Mouse (Mus musculus): ENCODE data around the gene Slc2a6. TPM values are rescaled to one million over a fixed set of nuclear protein-coding genes. Genes with fewer than 3 reads are reported as not detected.

The Slc2a6 gene
- polyA plus RNA-seq, 1 experiment from 2014 or later, result 0.49 TPM

- Histone ChIP-seq H3K27me3 (ENCODE audit: insufficient read depth, low read length) (no peaks in the 10 kb centered on the region), H3K4me1 (replicated peaks; ENCODE audit: insufficient read depth, low read length) (no peaks in the 10 kb centered on the region), H3K9me3 (replicated peaks; ENCODE audit: low read length) (no peaks in the 10 kb centered on the region), H3K4me2 (ENCODE audit: low read length) (no peak overlapping the region), H3K36me3 (ENCODE audit: insufficient read depth, low read length) (no peaks in the 10 kb centered on the region), H3K9ac (ENCODE audit: low read depth, low read length) (no peak overlapping the region), H3K27ac (no peak overlapping the region), H3K4me3 (replicated peaks; ENCODE audit: low read depth, low read length) (no peak overlapping the region)
- no peak for TF ChIP-seq CTCF (IDR thresholded peaks at IDR 0.05; ENCODE audit: low read depth)
- no peak for DNase-seq (ENCODE audit: low spot score)
- ATAC-seq (replicated peaks; ENCODE audit: low FRiP score, low read depth), result no peak
- 67% methylated on average over 3 of the region's 3 CpGs for WGBS
Measured at GRCm38 (mm10) chr2:26993936-26994335, 33.9 kb downstream of the Slc2a6 start.

DNA sequence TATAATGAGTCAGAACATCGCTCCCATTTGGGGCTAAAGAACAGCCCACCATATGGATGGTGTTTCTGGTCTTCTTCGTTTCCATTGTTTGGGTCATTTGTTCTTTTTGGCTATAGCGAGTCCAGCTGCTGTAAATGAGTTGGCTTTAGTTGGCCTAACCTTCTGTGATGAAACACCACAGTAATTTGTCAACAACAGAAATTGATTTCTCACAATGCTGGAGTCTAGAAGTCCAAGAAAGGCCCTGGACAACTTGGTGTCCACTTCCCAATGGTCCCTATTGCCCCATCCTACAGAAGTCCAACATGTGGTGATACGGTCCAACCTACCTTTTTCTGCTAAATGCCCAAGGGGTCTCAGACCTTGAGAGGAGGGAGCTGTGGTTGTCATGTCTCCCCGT is 43.2 kb downstream of the Slc2a6 start:
- 84% methylated on average over 5 of the region's 5 CpGs for WGBS
- no peak for ATAC-seq (replicated peaks; ENCODE audit: low FRiP score, low read depth)
- H3K9me3 ChIP-seq (replicated peaks; ENCODE audit: low read length), result no peaks in the 10 kb centered on the region
- H3K4me3 ChIP-seq (replicated peaks; ENCODE audit: low read depth, low read length), result no peak overlapping the region
- H3K27me3 ChIP-seq (ENCODE audit: insufficient read depth, low read length), result no peaks in the 10 kb centered on the region
- no peak overlapping the region for H3K9ac ChIP-seq (ENCODE audit: low read depth, low read length)
- no peaks in the 10 kb centered on the region for H3K4me1 ChIP-seq (replicated peaks; ENCODE audit: insufficient read depth, low read length)
- no peak for TF ChIP-seq CTCF (IDR thresholded peaks at IDR 0.05; ENCODE audit: low read depth)
- no peaks in the 10 kb centered on the region for H3K36me3 ChIP-seq (ENCODE audit: insufficient read depth, low read length)
- no peak for DNase-seq (ENCODE audit: low spot score)
- H3K27ac ChIP-seq, result no peak overlapping the region
- H3K4me2 ChIP-seq (ENCODE audit: low read length), result no peak overlapping the region

DNA sequence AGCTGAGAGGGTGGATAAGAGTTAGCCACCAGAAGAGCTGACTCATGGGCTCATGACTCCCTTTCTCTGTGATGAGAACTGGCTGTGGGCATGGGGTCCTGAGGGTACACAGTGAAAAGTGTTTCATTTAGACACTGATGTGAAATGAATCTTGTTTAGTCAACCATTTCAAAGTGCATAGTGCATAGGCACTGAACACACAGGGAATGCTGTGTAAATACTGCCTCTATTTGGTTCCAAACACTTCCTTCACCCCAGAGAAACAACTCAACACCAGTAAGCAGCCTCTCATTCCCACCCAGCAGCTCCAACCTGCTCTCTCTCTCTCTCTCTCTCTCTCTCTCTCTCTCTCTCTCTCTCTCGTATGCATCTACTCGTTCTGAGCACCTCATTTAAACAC is 43.6 kb downstream of the Slc2a6 start:
- H3K27me3 ChIP-seq (ENCODE audit: insufficient read depth, low read length), result no peaks in the 10 kb centered on the region
- no peaks in the 10 kb centered on the region for H3K9me3 ChIP-seq (replicated peaks; ENCODE audit: low read length)
- WGBS, result 66% methylated on average over 2 of the region's 2 CpGs
- ATAC-seq (replicated peaks; ENCODE audit: low FRiP score, low read depth) (no peak), DNase-seq (ENCODE audit: low spot score) (no peak)
- no peak overlapping the region for H3K4me2 ChIP-seq (ENCODE audit: low read length)
- H3K9ac ChIP-seq (ENCODE audit: low read depth, low read length), result no peak overlapping the region
- no peaks in the 10 kb centered on the region for H3K4me1 ChIP-seq (replicated peaks; ENCODE audit: insufficient read depth, low read length)
- no peak for TF ChIP-seq CTCF (IDR thresholded peaks at IDR 0.05; ENCODE audit: low read depth)
- no peak overlapping the region for H3K4me3 ChIP-seq (replicated peaks; ENCODE audit: low read depth, low read length)
- no peaks in the 10 kb centered on the region for H3K36me3 ChIP-seq (ENCODE audit: insufficient read depth, low read length)
- no peak overlapping the region for H3K27ac ChIP-seq

- no peak for DNase-seq (ENCODE audit: low spot score)
- H3K4me2 ChIP-seq (ENCODE audit: low read length), result no peak overlapping the region
- no peaks in the 10 kb centered on the region for H3K4me1 ChIP-seq (replicated peaks; ENCODE audit: insufficient read depth, low read length)
- no peak overlapping the region for H3K4me3 ChIP-seq (replicated peaks; ENCODE audit: low read depth, low read length)
- H3K27me3 ChIP-seq (ENCODE audit: insufficient read depth, low read length), result no peaks in the 10 kb centered on the region
- ATAC-seq (replicated peaks; ENCODE audit: low FRiP score, low read depth), result no peak
- no peaks in the 10 kb centered on the region for H3K9me3 ChIP-seq (replicated peaks; ENCODE audit: low read length)
- 77% methylated on average over 1 of the region's 1 CpGs for WGBS
- no peak overlapping the region for H3K27ac ChIP-seq
- no peak overlapping the region for H3K9ac ChIP-seq (ENCODE audit: low read depth, low read length)
- TF ChIP-seq CTCF (IDR thresholded peaks at IDR 0.05; ENCODE audit: low read depth), result no peak
- no peaks in the 10 kb centered on the region for H3K36me3 ChIP-seq (ENCODE audit: insufficient read depth, low read length)
Measured at GRCm38 (mm10) chr2:26980361-26980760, 47.4 kb downstream of the Slc2a6 start.

DNA sequence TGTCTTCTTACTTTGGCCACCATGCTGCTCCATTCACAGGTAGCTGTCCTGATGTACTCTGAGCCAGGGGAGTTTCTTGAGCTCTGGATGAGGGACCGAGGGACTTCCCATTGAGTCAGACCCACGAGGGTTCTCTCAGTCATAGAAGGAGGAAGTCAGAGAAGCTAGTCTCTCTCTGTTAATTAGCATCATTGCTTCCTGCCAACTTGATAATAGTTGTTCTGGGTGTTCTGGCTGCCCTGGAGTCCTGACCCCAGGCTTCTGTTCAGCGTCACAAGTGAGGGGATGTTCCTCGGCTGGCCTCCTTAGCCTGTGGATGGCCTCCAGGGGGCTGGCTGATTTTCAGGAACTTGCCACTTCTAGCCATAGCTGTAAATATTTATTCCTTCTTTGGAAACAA is 53.8 kb downstream of the Slc2a6 start:
- no peak for TF ChIP-seq CTCF (IDR thresholded peaks at IDR 0.05; ENCODE audit: low read depth)
- Histone ChIP-seq H3K36me3 (ENCODE audit: insufficient read depth, low read length) (no peaks in the 10 kb centered on the region), H3K4me1 (replicated peaks; ENCODE audit: insufficient read depth, low read length) (no peaks in the 10 kb centered on the region), H3K27ac (no peak overlapping the region), H3K4me3 (replicated peaks; ENCODE audit: low read depth, low read length) (no peak overlapping the region), H3K9ac (ENCODE audit: low read depth, low read length) (no peak overlapping the region), H3K9me3 (replicated peaks; ENCODE audit: low read length) (no peaks in the 10 kb centered on the region), H3K4me2 (ENCODE audit: low read length) (no peak overlapping the region), H3K27me3 (ENCODE audit: insufficient read depth, low read length) (no peaks in the 10 kb centered on the region)
- ATAC-seq (replicated peaks; ENCODE audit: low FRiP score, low read depth) (no peak), DNase-seq (ENCODE audit: low spot score) (no peak)
- 43% methylated on average over 4 of the region's 4 CpGs for WGBS

GRCm38 (mm10) chr2:26973116-26973515 is 54.7 kb downstream of the Slc2a6 start, which contains the start of gene Adamts13:
Adamts13 (plus strand) TSS chr2:26973416.
- no peak within 1 kb of the TSS for H3K27ac ChIP-seq
- H3K9me3 ChIP-seq (replicated peaks; ENCODE audit: low read length), result no peaks in the 10 kb centered on the region
- WGBS, result 72% methylated on average over 3 of the region's 3 CpGs
- TF ChIP-seq CTCF (IDR thresholded peaks at IDR 0.05; ENCODE audit: low read depth), result no peak
- no peak for DNase-seq (ENCODE audit: low spot score)
- no peak within 1 kb of the TSS for H3K9ac ChIP-seq (ENCODE audit: low read depth, low read length)
- H3K4me2 ChIP-seq (ENCODE audit: low read length), result no peak within 1 kb of the TSS
- H3K4me3 ChIP-seq (replicated peaks; ENCODE audit: low read depth, low read length), result no peak within 1 kb of the TSS
- H3K4me1 ChIP-seq (replicated peaks; ENCODE audit: insufficient read depth, low read length), result no peaks in the 10 kb centered on the region
- ATAC-seq (replicated peaks; ENCODE audit: low FRiP score, low read depth), result no peak
- H3K36me3 ChIP-seq (ENCODE audit: insufficient read depth, low read length), result no peaks in the 10 kb centered on the region
- no peaks in the 10 kb centered on the region for H3K27me3 ChIP-seq (ENCODE audit: insufficient read depth, low read length)

Other genes with a start within 250 kb of the Slc2a6 start
- gene Abo, start 163.0 kb downstream of the Slc2a6 start, polyA plus RNA-seq (2015; fragmentation: Nextera tagmentation; extraction: Ambion mirVana), result not detected in 2 replicates
- gene Surf6, start 125.1 kb downstream of the Slc2a6 start, polyA plus RNA-seq (2015; fragmentation: Nextera tagmentation; extraction: Ambion mirVana), result 19.6 and 21.2 TPM in 2 replicates
- 38.6 and 42.2 TPM in 2 replicates for gene Med22, start 117.3 kb downstream of the Slc2a6 start, polyA plus RNA-seq (2015; fragmentation: Nextera tagmentation; extraction: Ambion mirVana)
- 668 and 686 TPM in 2 replicates for gene Rpl7a, start 117.2 kb downstream of the Slc2a6 start, polyA plus RNA-seq (2015; fragmentation: Nextera tagmentation; extraction: Ambion mirVana)
- gene Surf2, start 111.6 kb downstream of the Slc2a6 start, polyA plus RNA-seq (2015; fragmentation: Nextera tagmentation; extraction: Ambion mirVana), result 37.2 and 39.4 TPM in 2 replicates
- 62.5 and 64.1 TPM in 2 replicates for gene Surf1, start 111.5 kb downstream of the Slc2a6 start, polyA plus RNA-seq (2015; fragmentation: Nextera tagmentation; extraction: Ambion mirVana)
- 186 and 216 TPM in 2 replicates for gene Surf4, start 94.1 kb downstream of the Slc2a6 start, polyA plus RNA-seq (2015; fragmentation: Nextera tagmentation; extraction: Ambion mirVana)
- 0.07 and 0.27 TPM in 2 replicates for gene Stkld1, start 94.0 kb downstream of the Slc2a6 start, polyA plus RNA-seq (2015; fragmentation: Nextera tagmentation; extraction: Ambion mirVana)
- 34.3 TPM in 2 replicates for gene Rexo4, start 63.6 kb downstream of the Slc2a6 start, polyA plus RNA-seq (2015; fragmentation: Nextera tagmentation; extraction: Ambion mirVana)
- gene Adamts13, start 54.6 kb downstream of the Slc2a6 start, polyA plus RNA-seq (2015; fragmentation: Nextera tagmentation; extraction: Ambion mirVana), result 0.04 and 0.13 TPM in 2 replicates
- gene Cacfd1, start 18.1 kb downstream of the Slc2a6 start, polyA plus RNA-seq (2015; fragmentation: Nextera tagmentation; extraction: Ambion mirVana), result 41.5 and 47.2 TPM in 2 replicates
- gene Mymk, start 44.2 kb upstream of the Slc2a6 start, polyA plus RNA-seq (2015; fragmentation: Nextera tagmentation; extraction: Ambion mirVana), result 0.11 TPM in 1 of 2 replicates, not detected in the other
- gene Adamtsl2, start 51.4 kb upstream of the Slc2a6 start, polyA plus RNA-seq (2015; fragmentation: Nextera tagmentation; extraction: Ambion mirVana), result 0.80 and 0.83 TPM in 2 replicates
- not detected in 2 replicates for gene Fam163b, start 114.5 kb upstream of the Slc2a6 start, polyA plus RNA-seq (2015; fragmentation: Nextera tagmentation; extraction: Ambion mirVana)
- gene Dbh, start 137.2 kb upstream of the Slc2a6 start, polyA plus RNA-seq (2015; fragmentation: Nextera tagmentation; extraction: Ambion mirVana), result 0.05 and 0.38 TPM in 2 replicates
- gene Sardh, start 220.3 kb upstream of the Slc2a6 start, polyA plus RNA-seq (2015; fragmentation: Nextera tagmentation; extraction: Ambion mirVana), result 48.6 and 63.5 TPM in 2 replicates

Data from kidney, postnatal 0 days (tissue).